Mouse (Mus musculus) gastrocnemius, postnatal 10 days (tissue): ENCODE results near the gene Col1a2. TPM values are rescaled to one million over a fixed set of nuclear protein-coding genes. Genes with fewer than 3 reads are reported as not detected.

ENCODE experiments used
- DNase-seq: peaks from one replicate; pipeline ENCODE4 v3.0.0; 2021; ENCODE audit warnings: mixed read lengths
- total RNA-seq, 2 experiments: library from RNA; stranded (reverse); gene quantifications; 2 replicates each; pipeline ENCODE4 v1.2.3; 2021

Gene Col1a2
- total RNA-seq, 2 experiments from 2014 or later: 2,936 to 4,479 TPM

DNA sequence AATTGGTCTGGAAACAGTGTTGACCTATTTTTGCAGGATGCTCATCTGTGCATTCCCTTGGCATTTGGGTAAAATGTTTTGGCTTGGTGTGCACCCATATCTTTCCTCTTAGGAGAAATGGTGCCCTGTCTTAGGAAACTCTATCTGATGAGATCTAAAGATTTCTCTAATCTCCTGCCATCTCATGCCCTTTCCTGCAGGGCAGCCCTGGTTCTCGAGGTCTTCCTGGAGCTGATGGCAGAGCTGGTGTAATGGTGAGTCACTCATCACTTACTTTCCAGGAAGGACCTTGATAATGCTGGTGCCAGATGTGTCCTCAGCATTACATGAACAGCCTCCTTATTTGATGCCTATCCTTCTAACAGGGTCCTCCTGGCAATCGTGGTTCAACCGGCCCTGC, 16.4 kb downstream of the Col1a2 start:
- DNase-seq: no peak

DNA sequence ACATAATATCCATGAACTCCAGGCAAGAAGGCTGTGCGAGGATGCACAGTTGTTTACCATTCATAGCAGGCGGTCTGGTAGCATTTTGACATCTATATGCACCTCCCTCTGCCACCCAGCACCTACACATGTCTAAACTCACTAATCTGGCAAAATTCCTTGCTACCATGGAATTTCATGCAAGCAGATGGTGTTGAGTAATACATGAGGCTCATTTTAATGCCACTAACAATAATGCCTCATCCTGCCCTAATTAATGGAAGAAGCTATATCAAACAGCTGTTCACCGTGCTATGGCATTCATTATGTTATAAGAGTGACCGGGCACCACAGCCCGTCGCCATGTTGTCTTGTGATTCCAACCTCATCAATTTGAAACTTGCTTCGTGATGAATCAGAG, 23.8 kb downstream of the Col1a2 start:
- DNase-seq: no peak

DNA sequence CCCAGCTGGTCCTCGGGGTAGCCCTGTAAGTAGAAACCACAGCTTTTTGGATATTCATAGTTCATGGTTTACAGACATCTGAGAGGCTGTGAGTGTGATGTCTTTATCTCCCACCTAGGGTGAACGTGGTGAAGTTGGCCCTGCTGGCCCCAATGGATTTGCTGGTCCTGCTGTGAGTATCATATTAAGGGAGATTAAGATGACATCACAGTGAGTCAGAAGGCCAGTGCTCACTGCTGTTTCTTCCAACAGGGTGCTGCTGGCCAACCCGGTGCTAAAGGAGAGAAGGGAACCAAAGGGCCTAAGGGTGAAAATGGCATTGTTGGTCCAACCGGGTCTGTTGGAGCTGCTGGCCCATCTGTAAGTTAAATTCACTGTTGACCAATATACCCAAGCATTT, 26.4 kb downstream of the Col1a2 start:
- DNase-seq: no peak

DNA sequence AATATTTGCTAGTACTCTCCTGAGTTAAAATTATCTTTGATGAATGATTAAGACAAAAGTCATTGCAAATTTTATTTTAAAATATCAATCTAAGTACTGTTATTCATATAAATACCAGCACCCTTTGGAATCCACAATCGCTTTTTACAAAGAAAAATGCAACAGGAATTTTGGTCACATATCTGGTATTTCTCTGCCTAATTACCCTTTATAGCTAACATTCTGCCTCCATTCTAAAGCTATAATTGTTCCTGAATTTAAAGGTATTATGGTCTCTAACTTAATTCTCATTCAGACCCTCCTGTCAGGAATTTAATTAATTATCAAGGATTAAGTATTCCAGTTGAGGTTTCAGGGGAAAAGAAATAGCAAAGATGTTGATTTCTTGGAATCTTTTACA, 28.3 kb downstream of the Col1a2 start:
- no peak for DNase-seq

DNA sequence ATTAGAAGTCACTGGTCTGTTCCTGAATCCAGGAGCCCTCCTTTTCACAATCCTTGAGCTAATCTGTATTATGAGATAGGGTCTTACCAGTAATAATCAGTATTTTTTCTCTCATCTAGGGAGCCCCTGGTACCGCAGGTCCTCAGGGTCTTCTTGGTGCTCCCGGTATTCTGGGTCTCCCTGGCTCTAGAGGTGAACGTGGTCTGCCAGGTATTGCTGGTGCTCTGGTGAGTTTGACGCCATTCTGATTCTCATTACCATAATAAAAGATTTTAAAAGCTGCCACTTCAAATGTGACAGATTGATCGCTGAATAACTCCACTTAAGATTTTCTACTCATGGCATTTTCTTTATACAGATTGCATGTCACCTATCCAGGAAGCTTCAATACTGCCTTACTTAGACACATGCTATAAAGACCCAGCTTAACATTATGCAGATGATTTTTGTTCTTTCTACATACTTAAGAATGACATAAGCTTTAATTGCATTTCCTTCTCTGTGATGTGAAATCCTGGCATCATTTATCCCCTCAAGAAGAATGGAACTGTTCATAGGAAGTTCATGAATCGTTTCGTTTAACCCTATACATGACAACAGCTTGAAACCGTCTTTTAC, 30.0 kb downstream of the Col1a2 start:
- no peak for DNase-seq

DNA sequence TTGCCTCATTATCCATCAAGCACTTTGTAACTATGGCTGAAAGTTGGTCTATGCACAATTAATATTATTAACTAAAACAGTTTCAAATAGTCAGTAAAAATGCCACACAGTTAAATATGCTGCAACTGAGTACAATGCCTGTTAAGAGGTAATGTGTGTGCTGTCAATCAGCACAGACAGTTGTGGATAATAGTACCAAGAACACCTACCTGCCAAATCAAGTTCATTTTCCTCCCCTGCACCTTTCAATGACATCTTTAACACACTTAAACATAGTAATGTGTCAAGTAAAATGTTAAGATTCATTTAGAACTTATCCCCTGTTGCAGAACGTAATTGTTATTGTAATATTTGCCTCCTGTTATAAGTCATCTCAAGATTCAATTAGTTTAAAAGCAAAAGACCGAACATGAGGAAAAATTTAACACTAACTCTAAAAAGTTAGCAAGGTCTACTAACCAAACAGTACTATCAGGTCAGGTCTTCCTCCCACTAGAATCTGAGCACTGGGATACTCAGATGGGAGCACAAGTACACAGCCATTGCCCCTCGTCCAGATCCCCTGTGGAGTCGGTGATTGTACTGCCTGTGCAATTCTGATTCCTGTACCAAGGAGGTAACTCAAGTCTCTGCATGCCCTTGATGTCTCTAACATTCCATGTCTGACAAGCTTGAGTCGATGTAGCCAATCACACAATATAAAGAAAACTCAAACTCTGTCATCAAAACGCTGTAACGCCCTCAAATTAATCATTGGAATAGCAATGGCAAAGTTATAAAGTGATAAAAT, 37.5 kb downstream of the Col1a2 start:
- DNase-seq: no peak

DNA sequence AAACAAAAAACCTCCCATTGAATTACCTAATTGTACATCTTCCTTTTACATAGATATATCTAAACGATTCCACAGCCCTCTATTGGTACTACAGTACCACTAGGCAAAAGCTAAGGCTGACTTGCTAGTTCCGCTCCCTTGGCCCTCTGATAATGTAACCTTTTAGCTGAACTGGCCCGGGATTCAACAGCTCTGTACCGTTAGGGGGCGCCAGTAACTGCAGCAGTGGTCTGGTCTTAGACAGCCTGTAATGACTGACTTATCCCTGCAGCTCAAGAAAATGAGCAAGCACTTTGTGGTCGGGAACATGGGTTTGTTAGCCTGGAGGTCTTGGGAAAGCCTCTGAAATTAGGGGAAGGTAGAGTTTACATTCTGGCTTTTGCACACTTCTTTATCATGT, 39.9 kb downstream of the Col1a2 start:
- DNase-seq: peak; percentile 59

DNA sequence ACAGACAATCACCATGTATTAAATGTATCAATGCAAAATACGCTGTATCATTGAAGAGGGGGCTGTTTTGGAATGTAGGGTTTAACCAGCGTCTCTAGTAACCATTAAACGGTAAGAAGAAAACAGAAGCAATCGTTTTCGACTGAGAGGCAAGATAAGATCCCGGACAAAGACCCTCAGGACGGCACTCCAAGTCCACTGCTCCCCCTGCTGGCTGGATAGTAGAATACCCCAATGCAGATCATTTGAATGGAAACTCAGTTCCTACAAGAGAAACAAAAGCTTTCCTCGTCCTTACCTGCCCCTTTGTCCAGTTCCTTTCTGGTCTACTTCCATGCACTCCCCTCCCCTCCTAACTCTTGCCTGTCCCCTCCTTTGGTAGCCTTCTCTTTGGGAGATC, 41.1 kb downstream of the Col1a2 start:
- DNase-seq: peak; percentile 69

DNA sequence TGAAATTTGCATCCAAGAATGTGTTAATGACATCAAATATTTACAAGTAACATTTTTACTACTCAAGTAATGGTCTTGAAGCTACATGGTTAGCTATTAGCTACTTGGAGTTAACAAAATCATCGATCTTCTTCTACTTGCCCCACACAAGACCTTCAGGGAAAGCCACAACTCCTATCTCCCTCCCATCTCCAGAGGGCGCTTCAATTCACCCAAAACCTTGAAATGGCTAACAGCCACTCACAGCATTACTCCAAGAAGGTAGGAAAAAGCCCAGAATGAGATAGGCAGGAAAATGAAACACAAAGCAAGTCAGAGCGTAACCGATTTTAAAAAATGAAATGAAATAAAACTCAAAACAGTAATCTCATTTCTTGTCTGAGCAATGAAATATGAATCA, 44.3 kb downstream of the Col1a2 start:
- DNase-seq: no peak

DNA sequence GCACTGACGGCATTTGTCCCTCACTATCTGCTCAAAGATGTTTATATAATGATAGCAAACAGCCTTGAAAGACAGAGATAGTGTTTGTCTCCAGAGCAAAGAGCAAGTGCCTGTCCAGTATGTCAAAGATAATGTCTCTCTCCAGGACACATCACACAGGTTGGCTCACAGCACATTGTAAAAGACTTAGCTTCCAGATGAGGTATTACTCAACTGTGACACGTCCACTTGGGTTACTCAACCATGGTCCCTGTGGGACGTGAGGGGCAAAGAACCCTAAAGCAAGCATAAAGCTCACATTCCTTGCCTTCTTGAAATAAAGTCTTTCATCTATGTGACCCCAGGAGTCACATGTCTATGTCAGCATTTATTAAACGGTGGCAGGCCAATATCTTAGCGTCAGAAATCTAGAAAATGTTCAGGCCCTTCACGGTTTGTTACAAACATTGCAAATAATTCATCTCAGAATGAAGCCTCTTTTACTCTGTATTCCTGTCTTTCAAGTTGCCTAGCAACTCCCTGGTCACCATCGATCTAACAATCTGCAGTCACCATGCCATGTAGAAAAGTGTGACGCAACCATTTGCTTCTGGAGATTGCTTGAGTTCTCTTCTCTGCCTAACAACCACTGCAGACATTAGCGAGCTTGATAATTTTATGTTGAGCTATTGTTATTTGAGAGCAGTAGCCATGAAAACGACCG, 45.4 kb downstream of the Col1a2 start:
- DNase-seq: no peak

DNA sequence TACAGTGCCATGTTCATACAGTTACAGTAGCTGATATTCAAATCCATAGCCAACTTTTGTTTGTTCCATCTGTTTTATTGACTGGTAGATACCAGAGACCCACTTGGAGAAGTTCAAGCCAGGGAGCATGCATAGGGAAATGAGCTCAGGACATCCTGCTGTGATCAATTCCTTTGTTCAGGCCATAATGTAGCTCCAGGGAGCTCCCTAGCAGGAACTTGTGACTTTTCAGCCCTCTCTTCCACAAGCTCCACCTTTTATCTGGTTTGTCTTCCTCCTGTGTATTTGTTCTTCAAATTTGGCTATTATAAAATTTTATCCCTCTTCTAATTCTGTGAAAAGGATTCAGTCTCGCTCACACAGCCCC, 45.9 kb downstream of the Col1a2 start:
- no peak for DNase-seq

DNA sequence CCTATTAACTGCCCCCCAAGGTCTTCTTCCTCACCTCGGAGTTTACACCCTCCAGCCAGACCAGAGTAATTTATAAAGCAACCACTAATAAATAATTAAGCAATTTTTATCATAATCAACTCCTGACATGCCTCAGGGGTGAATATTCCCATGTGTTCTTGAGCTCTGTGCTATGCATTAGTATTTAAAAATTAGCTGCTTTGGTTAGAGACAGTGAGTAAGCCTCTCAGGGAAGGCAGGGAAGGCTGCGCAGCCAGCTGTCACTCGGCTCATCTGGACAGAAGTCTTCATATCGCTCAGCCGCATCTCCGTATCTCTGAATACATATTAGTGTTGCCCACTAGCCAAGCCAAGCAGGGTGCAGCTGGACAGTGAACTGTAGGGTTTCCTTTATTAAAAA, 50.8 kb downstream of the Col1a2 start:
- no peak for DNase-seq

DNA sequence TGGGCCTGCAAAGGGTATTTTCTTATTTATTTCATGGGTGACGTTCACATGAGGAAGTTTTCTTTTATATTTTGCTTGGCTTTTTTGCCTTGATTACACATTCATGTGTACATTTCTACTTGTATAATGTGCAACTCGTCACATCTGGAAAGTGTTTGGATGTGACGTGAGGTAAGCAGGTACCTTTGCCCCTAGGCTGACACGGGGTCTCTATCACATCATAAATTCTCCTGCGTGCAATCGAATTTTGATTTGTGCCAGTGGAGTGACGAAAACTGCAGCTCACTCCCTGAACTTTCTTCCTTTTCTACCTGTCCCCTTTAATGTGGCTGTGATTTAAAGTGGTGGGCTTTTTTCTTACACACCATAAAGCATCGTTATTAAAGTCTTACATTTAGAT, 52.5 kb downstream of the Col1a2 start:
- DNase-seq: no peak

DNA sequence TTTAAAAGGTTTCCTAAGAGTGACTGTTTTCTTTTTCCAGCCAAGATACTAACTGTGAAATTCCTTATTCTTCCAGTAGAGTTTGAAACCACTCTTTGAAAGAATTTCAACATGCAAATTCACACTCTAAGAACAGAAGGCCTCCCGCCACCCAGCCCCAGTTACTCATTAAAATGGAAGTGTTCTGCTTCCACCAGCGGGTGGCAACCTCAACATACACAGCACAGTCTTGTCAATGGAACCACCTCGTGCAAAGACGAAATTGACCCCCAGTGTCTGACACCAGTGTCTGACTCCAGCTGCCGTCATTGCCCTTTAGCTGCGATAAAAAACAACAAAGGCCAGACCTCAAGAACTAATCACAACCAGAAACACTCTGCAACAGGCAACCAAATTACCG, 53.1 kb downstream of the Col1a2 start:
- DNase-seq: peak; percentile 36

DNA sequence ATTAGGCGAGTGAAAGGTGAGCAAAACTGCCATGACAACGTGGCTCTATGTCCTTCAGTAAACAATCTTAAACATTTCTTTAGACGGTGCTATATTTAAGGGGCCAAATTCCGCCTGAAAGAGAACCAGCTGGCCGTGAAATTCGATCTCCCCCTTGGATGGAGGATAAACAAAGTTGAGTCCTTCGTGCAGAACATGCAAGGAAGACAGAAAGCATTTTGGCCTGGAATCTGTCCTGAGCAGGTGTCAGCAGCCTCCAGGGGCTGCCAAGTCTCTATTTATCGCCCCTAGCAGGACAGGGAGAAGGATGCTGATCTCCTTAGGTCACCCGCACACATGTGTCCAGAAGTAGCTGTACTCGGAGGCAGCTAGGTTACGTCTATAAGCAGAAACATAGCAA, 56.5 kb downstream of the Col1a2 start:
- no peak for DNase-seq

DNA sequence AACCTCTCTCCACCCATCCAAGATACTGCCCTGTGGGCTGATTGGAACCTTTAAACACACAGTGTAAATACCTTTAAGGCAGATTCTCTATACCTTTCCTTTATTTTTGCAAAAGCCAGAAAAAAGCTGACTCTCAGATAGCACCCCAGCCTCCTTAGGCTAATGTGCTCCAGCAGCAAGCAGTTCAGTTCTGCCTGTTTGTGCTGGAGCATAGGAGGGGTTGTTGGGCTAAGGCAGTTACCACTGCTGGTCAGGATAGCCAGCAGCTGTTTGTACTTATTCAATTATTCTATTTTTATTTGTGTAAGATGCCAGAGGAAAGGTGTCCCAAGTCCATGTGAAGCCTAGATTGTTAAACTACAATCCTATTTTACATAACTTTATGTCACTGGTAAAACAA, 57.0 kb downstream of the Col1a2 start:
- no peak for DNase-seq

DNA sequence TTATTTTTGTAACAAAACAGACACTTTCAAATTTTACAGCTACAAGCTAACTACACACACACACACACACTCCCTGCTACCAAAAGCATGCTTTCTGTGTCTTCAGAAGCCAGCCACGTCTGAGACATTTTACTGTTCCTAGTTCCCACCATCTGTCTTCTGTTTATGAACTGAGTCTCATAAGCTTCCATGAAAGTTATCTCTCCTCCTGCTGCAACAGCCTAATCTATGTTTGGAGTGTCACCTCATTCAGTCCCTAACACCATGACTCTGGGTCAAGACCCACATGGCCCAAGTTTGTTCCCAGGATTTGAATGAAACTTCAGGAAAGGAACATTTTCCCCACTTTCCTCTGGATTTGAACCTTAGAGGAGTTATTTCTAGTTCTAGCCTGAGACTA, 57.8 kb downstream of the Col1a2 start:
- DNase-seq: no peak

DNA sequence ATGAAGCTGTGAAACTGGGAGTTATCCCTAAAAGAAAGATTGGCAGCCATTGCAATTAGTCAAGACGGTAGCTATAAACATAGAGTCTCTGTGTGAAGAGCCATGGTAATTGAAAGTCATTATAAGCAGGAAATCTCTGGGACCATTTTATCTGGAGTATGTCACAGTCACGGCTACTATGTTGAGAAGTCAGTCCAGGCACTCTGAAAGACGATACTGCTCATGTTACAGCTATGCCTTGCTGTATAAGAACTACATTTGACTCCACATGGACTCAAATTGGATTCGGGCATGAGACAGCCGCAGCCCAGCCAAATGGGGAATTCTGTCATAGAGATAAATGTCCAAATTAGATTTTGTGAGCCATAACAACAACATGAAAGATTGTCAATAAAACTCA, 58.9 kb downstream of the Col1a2 start:
- DNase-seq: no peak

DNA sequence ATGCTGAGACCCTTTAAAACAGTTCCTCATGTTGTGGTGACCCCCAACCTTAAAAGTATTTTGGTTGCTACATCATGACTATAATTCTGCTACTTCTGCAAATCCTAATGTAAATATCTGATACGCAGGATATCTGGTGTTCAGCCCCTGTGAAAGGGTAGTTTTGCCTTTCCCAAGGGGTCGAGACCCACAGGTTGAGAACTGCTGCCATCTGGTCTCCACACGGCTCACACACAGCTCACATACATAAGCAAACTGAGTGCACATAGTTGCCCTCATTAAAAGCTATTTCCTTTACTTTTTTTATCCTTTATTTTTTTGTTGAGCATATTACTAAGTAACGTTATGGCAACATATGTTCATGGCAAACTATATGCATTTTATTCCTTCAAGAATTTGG, 65.8 kb downstream of the Col1a2 start:
- DNase-seq: no peak

DNA sequence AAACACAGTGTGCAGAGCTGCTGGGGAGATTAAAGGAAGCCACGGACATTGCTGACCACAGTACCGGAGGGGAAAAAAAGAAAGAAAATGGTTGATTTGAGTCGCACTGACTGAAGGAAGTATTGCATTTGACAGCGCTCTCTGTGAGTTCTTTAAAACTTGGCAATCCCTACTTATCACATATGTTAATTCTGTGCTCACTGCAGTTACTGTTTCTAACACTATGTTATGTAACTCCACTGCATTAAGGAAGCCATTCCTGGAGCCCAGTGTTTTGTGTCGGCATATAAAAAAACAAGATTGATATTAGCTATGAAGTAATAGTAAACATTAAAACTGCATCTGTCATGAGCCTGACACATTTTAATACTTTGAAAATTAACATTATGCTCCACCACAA, 73.1 kb downstream of the Col1a2 start:
- DNase-seq: no peak

DNA sequence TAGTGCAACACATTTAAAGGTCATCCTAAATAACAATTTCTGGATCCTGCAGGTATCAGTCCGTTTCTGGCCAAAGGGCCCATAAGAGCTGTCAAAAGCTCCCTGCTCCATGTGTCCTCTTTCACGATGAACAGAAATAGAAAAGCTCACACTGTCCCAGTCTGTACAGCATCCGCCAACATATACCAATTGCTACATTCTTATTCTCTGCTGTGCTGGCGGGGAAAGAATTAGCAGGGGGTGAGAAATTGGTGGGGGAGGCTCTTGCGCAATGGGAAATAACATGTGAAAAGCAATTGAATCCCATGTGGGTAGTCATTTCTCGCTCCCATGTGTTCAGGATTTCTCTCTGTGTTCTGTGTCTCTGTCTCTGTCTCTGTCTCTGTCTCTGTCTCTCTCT, 73.7 kb downstream of the Col1a2 start:
- no peak for DNase-seq

DNA sequence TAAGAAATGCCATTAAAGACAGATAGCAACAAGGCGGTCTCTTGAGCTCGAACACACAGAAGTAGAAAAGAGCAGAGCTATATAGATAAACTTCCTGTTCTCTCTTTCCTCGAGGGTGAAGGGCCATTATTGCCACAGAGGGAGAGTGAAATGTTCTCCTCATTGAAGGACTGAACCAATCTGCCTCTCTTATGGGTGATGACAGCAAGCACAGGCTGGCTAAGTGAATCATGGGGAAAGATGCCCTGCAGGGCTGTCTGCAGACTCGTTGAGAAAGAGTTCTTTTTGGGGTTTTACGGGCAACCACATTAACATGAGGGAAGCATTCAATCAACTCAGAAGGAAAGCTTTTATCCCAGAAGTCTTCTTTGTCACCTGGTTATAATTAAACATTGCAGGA, 75.0 kb downstream of the Col1a2 start:
- no peak for DNase-seq

DNA sequence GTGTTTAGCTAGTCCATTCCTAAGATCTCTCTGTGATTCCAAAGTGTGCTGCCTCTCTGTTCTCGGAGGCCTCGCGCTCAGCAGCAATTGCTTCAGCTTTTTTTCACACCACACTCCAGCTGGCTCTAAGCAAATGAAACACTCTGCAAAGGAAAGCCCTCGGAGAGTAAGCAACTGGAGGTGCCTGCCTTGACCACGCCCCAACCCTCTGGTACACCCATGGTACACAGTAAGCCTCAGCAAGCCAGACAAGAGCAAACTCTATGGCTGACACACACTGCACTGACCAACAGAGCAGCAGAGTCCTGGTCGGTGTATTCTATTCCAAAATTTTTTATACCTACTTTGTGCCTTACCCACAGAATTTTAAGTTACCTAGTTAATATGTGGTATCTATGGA, 78.9 kb downstream of the Col1a2 start:
- no peak for DNase-seq

DNA sequence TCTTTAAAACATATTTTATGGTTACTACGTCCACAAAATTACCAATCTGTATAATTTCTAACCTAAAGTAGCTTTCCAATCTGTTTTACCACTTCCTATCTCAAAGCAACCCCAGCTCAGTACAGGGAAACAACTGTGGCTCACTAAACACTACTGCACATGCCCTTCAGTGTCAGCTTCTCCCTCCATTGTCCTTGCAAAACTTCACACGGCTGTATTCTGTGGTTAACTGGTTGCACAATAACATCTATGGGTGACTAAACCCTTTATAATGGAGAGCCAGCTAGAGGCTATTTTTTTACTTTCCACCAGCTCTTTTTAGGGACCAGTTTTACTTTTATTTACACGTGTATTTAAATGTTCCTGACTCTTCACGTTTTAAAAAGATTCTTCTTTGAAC, 83.3 kb downstream of the Col1a2 start:
- DNase-seq: no peak
